Mouse (Mus musculus): ENCODE measurements around the gene Ccdc137. TPM values are rescaled to one million over a fixed set of nuclear protein-coding genes. Genes with fewer than 3 reads are reported as not detected.

Gene Ccdc137
- total RNA-seq, 2 experiments from 2014 or later, result 5.8 to 7.6 TPM

DNA sequence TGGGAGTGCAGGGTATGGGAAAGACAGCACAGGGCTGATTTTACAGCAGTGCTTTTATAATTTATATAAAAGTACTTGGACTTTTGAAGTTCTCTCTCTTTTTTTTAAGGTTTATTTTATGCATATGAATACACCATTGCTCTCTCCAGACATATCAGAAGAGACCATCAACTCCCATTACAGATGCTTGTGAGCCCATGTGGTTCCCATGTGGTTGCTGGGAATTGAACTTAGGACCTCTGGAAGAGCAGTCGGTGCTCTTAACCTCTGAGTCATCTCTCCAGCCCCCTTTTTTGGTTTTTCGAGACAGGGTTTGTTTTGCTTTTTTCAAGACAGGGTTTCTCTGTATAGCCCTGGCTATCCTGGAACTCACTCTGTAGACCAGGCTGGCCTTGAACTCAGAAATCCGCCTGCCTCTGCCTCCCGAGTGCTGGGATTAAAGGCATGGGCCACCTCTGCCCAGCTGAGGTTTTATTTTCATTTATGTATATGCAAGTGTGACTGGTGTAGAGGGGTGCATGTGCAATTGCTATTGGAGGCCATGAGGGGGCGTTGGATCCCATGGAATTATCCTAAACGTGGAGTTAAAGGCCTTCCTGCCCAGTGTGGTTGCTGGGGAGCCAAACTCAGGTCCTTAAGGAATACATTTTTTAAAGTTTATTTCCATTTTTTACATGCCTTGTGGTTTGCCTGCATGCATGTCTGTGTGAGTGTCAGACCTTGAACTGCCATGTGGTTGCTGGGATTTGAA lies 1.1 kb downstream of the Ccdc137 start:
- DNase-seq, result no peak

- no peak for DNase-seq
These were observed 5.6 kb downstream of the Ccdc137 start for GRCm38 (mm10) chr11:120463536-120463935.

GRCm38 (mm10) chr11:120464365-120464764 lies 6.5 kb downstream of the Ccdc137 start:
- no peak for DNase-seq

GRCm38 (mm10) chr11:120465521-120465920 lies 7.6 kb downstream of the Ccdc137 start:
- DNase-seq, result no peak

GRCm38 (mm10) chr11:120467051-120467735 lies 9.3 kb downstream of the Ccdc137 start, which contains the start of gene Arl16:
Gene Arl16 (minus strand): TSS chr11:120467607.
- DNase-seq, result peak; percentile 92

- no peak for DNase-seq
These were observed 9.8 kb downstream of the Ccdc137 start for GRCm38 (mm10) chr11:120467736-120468092.

DNA sequence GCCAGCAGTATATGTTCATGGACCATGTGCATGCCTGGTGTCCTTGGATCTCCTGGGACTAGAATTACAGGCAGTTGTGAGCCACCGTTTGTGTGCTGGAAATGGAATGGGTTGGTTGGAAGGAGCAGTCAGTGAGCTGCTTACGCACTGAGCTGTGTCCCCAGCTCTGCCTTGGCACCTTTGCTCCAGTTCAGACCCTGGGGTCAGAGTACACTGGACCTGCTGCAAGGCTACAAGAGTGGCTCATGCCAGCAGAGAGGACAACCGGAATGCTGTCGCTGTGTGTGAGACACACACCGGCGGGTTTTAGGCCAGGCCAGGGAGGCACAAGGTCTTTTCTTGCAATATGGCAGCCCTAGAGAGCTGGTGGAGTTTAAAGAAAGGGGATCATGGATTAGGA lies 14.1 kb downstream of the Ccdc137 start:
- DNase-seq, result no peak

GRCm38 (mm10) chr11:120483448-120483934 lies 25.6 kb downstream of the Ccdc137 start:
- DNase-seq, result no peak

DNA sequence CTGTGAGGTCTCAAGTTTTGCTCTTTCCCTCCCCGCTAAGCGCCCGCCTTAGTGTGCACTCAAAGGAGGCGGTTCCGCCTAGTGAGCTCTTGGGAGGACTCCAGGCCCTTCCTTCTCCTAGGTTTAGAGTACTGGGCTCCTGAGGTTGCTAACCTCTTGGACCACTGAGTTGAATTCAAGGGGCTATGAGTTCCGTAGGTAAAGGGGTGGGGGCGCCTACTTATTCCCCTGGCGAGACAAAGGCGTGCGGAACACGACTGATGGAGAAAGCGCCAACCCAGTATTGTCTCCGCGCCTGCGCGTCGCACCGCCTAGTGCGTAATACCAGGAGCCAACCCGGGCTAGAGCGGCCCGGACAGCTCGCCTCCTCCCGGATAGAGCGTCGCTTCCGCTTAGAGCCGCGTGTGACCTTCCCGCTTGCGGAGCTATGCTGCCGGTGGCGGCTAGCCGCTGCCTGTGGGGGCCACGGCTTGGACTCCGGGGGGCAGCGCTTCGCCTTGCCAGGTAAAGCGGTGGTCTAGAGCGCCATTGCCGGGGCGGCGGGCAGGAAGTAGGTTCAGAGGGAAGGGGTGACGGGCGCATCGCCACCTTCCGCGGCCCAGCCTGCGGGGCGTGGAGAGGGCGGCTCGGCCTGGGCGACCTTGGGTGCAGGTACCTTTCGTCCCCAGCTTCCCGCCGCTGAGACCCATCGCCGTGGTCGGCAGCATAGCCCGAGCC lies 26.5 kb downstream of the Ccdc137 start, which contains the start of gene Mrpl12:
Gene Mrpl12, plus strand, starts transcription at position 349 of the 717 bp plus-strand sequence.
- peak; percentile 85 for DNase-seq

DNA sequence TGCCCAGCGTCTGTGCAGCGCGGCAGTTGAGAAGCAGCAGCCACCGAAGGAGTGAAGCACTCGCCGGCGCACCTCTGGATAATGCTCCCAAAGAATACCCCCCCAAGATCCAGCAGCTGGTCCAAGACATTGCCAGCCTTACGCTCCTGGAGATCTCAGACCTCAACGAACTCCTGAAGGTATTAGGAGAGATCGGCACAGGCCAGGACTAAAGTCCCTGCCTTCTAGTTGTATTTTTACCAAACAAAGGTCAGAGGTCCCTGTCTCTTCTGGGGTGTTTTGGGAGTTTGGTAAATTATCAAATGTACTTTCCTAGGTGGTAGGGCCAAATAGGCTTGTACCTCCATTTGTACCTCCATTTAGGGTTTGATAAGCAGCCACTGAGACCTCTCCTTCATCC lies 27.3 kb downstream of the Ccdc137 start:
- DNase-seq, result no peak

- no peak for DNase-seq
These were observed 30.6 kb downstream of the Ccdc137 start for GRCm38 (mm10) chr11:120488516-120488915.

- DNase-seq, result peak; percentile 61
These were observed 31.3 kb downstream of the Ccdc137 start for GRCm38 (mm10) chr11:120489054-120489761.

- DNase-seq, result no peak
These were observed 32.6 kb downstream of the Ccdc137 start for GRCm38 (mm10) chr11:120490291-120491046.

DNA sequence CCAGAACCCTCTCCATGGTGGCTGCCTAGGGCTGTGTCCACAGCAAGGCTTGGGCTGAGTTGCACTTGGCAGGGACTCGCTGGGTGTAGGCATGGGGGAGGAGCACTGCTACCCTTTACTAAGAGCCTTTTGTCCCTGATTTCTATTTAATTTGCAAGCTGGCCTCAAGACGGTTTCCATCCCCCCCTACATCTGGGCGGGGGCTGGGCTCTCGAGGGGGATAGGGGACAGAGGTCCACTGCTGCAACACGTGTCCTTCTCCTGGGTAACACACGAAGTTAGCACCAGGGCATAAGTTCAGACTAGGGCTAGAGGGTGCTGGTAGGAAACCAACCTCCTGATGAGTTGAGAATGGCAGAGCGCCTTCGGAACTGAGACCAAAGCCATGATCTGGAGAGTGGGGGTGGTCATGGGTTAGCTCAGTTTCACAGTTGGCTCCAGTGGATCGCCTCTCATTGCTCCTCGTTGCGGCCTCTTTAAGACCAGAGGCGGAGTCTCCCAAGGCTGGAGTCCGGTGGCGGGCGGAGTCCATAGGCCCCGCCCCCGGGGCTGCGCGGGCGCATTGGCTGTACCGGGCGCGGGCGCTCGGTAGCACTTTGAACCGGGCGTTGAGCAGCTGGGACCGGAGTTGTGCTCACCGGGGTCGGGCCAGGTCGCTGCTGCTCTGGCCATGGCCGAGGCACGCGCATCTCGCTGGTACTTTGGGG lies 33.6 kb downstream of the Ccdc137 start, which contains the start of gene Slc25a10:
Gene Slc25a10, plus strand, starts transcription at position 524 of the 707 bp plus-strand sequence.
- DNase-seq, result peak; percentile 89

DNA sequence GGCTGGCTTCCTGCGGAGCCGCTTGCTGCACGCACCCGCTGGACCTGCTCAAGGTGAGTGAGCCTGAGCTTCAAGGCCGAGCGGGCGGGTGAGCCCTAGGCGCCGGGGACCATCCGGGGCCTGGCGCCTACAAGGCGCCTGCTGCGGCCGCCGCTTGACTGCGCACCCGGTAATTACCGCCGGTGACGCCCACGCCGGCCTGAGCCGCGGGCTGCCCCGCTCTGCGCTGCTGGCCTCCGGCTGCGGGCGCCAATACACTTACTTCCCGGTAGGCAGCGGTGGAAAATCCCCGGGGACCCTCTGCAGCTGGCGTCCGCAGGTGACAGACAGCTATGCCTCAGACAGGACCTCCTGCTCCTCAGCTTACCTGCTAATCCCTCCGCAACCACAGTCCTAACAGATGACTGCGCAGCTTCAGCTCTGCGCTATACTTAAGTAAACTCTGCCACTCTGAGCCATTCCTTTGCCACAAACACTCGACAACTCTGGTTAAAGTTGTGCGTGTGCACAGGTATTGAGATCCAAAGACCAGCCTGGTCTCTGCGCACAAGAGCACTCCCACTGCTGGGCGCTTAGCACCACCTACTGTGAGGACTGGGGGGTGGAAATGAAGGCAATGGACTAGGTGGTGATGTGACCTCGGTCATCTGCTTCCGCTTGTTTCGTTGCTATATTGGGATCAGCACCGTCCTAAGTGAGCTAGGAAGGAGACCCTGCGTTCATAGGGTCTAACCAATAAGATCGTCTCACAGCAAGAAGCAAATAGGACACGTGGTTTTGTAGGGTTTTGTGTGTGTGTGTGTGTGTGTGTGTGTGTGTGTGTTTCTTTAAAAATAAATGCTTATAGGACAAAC lies 34.3 kb downstream of the Ccdc137 start:
- no peak for DNase-seq

- DNase-seq, result no peak
These were observed 34.9 kb downstream of the Ccdc137 start for GRCm38 (mm10) chr11:120492878-120493203.

DNA sequence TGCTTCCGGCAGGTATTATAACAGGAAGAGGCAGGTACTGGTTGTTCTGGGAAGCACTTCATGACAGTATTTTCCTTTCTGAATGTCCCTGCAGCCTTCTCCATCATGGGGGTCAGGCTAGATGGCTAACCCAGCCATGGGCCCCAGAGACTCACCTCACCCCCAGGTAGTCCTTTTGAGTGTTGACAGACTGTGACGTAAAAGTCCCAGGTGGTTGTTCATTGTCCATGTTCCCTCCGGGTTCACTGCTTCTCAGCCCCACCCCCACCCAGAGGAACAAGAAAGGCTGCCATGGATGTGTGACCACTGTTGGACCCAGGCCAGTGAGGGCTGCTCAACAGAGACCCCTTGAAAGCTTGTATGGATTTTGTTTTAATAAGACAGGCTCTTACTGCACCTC lies 35.4 kb downstream of the Ccdc137 start:
- DNase-seq, result no peak

DNA sequence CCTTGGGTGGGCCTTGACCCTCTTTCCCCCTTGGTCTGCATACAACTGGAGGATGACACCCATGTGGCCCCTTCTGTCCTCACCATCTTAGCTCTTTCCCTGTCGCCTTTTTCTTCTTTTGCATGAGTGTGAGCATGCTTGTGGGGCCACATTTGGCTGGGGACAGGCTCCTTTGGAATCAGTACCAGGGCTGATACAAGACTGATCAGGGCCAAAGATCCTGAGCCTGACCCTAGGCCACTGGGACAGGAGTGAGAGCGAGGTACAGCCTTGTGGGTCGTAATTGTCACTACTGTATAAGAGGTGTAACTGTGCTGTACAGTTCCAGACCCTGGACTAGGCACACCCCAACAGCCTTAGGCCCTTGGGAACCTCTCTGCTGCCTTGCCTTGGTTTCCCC lies 36.0 kb downstream of the Ccdc137 start:
- DNase-seq, result no peak

DNA sequence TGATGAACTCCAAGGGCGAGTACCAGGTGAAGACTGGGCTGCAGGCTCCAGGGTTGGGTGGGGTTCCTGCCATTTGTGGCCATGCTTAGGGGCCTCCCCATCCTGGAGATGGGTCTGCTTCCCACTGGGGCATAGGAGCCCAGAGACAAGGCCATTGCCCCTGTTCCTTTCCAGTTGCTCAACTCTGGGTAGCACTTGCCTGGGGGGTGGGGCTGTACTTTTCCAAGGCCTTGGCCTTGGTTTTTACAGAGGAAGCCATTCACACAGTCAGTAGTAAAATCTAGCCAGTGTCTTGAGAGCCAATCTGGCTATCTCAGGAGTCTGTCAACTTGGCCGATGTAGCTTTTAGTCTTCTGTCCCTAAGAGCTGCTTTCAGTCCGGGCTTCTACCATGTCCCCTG lies 39.5 kb downstream of the Ccdc137 start:
- no peak for DNase-seq

DNA sequence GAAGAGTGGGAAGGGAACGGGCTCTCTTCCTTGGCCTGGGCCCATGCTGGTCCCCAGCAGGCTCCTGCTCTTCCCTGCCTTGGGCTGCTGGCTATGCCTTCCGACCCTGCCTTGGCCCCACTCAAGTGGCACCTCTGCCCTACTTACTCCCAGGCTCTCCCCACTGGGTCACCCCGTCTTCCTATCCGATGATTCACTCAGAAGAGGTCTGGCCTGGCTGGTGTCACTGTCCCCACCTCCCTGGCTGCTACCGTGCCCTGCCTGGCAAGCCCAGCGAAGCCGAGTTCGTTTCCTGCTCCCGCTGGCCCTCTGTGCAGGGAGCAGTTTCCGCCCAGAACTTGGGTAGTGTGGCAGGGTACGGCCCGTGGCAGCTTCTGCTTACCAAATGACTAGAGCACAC lies 40.3 kb downstream of the Ccdc137 start:
- DNase-seq, result no peak

Data from gastrocnemius, postnatal 25 days (tissue).